Mouse (Mus musculus) kidney, embryonic 16.5 days (tissue): ENCODE data around the gene Timm13. TPM values are rescaled to one million over a fixed set of nuclear protein-coding genes. Genes with fewer than 3 reads are reported as not detected.

Experiments
- ATAC-seq: fragments of 200-750 bp; cut with Nextera tagmentation; 2 replicates; pipeline ENCODE4 v1.8.0; 2017; ENCODE audit warnings: moderate TSS enrichment; ENCODE audit not compliant: low FRiP score, low TSS enrichment
- H3K27ac ChIP-seq: fragments of 300-500 bp; sonication (generic); 2 replicates; pipeline ENCODE4 v1.5.1; 2014; ENCODE audit warnings: low read length
- H3K27me3 ChIP-seq: fragments of 300-500 bp; sonication (generic); 2 replicates; pipeline ENCODE4 v1.6.1; 2014; ENCODE audit warnings: low read length, control low read depth, mixed read lengths; ENCODE audit not compliant: insufficient read depth
- H3K36me3 ChIP-seq: fragments of 300-500 bp; sonication (generic); 2 replicates; pipeline ENCODE4 v1.6.1; 2014; ENCODE audit warnings: low read length, control low read depth, mixed read lengths; ENCODE audit not compliant: insufficient read depth
- H3K4me1 ChIP-seq: fragments of 300-500 bp; sonication (generic); 2 replicates; pipeline ENCODE4 v1.6.1; 2014; ENCODE audit warnings: low read length, control low read depth, mixed read lengths; ENCODE audit not compliant: insufficient read depth
- H3K4me2 ChIP-seq: fragments of 300-500 bp; sonication (generic); replicated peaks from 2 replicates; pipeline ENCODE4 v1.6.1; 2014; ENCODE audit warnings: low read depth, low read length
- H3K4me3 ChIP-seq: fragments of 300-500 bp; sonication (generic); 2 replicates; pipeline ENCODE4 v1.5.1; 2014; ENCODE audit warnings: mild to moderate bottlenecking, low read length
- H3K9ac ChIP-seq: fragments of 300-500 bp; sonication (generic); replicated peaks from 2 replicates; pipeline ENCODE4 v1.6.1; 2014; ENCODE audit warnings: low read length
- H3K9me3 ChIP-seq: fragments of 300-500 bp; sonication (generic); 2 replicates; pipeline ENCODE4 v1.6.1; 2016; ENCODE audit warnings: low read length, control low read depth
- WGBS: fragments of 180-500 bp; shearing (Covaris S2); extraction: QIAGEN DNeasy Blood & Tissue Kit; methylation state at CpG from one replicate; pipeline ENCODE4 v1.1.7; 2014; 5-methylcytosine and 5-hydroxymethylcytosine counted together
- polyA plus RNA-seq: library from polyadenylated mRNA; unstranded; fragments of >200 nt; fragmentation: Nextera tagmentation; extraction: Ambion mirVana; gene quantifications from 2 replicates; pipeline ENCODE4 v1.2.1, GENCODE M21; 2015

The Timm13 gene
- polyA plus RNA-seq, 1 experiment from 2014 or later: 361 TPM

DNA sequence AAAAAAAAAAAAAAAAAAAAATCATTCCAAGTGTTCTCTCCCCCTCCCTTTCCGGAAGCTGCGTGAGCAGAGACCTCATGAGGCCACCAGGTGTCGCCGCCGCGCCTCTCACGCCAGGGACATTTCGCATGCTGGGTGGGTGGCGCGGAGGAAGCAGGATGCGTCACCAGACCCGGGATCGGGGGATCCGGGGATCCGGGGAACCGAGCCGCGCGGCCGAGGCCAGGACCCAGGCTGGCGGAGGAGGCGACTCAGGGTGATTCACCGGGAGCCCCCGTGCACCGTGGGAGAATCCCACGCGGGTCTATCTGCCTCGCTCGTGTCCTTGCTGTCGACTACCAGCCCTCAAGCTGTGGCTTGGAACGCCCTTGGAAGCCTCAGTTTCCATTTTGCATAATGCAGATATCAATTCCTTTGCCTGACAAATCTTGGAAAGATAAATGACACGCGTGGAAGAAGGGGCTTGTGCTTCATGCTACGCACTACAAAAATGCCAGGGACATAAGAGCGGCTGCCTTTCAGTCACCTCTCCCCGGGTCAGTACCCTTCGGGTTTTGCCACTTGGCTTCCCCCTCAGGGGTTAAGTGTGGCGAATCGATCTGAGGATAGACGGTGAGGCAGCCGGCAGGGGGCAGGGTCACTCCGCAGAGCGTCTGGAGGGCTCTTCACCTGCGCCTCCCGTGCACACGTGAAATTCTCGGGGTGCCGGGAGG lies 28.0 kb upstream of the Timm13 start:
- H3K9me3 ChIP-seq: no peaks in the 10 kb centered on the region
- peak overlapping the region; percentile 93 for H3K4me2 ChIP-seq
- peak overlapping the region; percentile 90 for H3K27ac ChIP-seq
- peak overlapping the region; percentile 71 for H3K9ac ChIP-seq
- peaks cover 33% of the 10 kb centered on the region for H3K27me3 ChIP-seq
- H3K36me3 ChIP-seq: no peaks in the 10 kb centered on the region
- peak; percentile 22; the same call in 1 of the 2 replicates for ATAC-seq
- peak overlapping the region; percentile 59 for H3K4me3 ChIP-seq
- peaks cover 46% of the 10 kb centered on the region for H3K4me1 ChIP-seq
- WGBS: under 1% methylated on average over 48 of the region's 48 CpGs

DNA sequence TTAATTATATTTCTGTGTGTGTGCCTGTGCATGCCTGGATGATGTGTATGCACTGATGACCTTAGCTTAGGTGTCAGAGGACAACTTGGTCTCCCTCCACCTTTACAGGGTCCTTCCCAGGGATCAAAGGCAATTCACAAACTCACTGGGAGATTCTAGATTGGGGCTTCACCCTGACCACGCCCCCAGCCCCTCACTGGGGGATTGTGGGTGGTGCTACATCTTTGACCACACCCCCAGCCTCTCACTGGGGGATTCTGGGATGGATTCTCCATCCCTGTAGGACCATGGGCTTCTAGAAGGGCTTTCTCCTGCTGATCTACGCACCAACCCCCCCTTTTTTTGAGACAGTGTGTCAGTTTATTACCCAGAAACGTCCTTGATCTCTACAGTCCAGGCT lies 24.7 kb upstream of the Timm13 start:
- peaks cover 1% of the 10 kb centered on the region; the same call in 1 of the 2 replicates for H3K27me3 ChIP-seq
- peaks cover 21% of the 10 kb centered on the region for H3K4me1 ChIP-seq
- no peak overlapping the region for H3K4me2 ChIP-seq
- no peak overlapping the region for H3K4me3 ChIP-seq
- H3K36me3 ChIP-seq: no peaks in the 10 kb centered on the region
- no peak for ATAC-seq
- H3K9ac ChIP-seq: no peak overlapping the region
- H3K9me3 ChIP-seq: no peaks in the 10 kb centered on the region
- no peak overlapping the region for H3K27ac ChIP-seq
- whole genome bisulfite sequencing: 54% methylated on average over 3 of the region's 3 CpGs

DNA sequence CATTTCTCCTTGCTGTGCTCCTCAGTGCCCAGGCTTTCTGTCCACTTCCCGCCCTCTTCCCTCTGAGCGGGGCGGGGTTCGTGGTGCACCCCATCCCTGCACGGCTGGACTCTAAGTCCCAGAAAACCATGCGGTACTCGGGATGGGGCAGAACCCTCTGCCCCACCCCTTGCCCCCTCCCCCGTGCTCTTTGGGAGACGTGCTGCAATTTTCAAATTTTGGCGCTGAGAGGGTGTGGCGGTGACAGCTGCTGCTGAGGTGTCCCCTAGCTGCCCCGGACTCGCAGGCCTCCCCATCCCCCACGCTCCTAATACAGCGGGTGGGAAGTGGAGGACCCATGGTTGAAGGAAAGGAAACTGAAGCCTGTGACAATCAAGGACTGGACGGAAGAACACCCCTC lies 21.2 kb upstream of the Timm13 start:
- H3K36me3 ChIP-seq: no peaks in the 10 kb centered on the region
- ATAC-seq: no peak
- peak overlapping the region; percentile 61 for H3K9ac ChIP-seq
- H3K9me3 ChIP-seq: no peaks in the 10 kb centered on the region
- no peaks in the 10 kb centered on the region for H3K27me3 ChIP-seq
- peak overlapping the region; percentile 57; the same call in 1 of the 2 replicates for H3K27ac ChIP-seq
- peak overlapping the region; percentile 55 for H3K4me2 ChIP-seq
- peak overlapping the region; percentile 34 for H3K4me3 ChIP-seq
- 4% methylated on average over 16 of the region's 16 CpGs for WGBS
- H3K4me1 ChIP-seq: peaks cover 14% of the 10 kb centered on the region

DNA sequence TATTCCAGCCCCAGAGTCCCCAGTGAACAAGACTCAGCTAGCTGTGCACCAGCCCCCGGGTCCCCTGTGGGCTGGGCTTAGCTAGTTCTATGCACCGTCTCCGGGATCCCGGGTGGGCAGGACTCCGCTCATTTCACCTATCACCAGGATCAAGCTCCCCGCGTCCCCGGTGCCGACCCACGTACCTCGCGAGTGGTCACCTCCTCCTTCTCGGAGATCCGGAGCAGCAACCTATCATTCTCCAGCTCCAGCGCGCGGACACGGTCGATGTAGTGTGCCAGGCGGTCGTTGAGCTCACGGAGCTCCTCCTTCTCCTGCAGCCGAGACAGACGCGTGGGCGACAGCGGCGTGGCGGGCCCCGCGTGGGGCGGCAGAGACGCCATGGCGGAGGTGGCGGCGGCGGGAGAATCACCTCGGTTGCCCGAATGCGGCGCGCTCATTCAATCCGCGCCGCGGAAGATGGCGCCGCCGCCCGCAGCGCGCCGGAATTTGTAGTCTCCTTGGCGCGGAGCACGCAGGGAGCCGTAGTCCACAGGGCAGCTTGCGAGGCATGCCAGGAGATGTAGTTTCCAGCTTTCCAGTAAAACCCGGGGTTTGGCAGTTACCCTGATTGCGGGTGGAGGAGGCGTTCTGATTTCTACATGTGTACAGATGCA lies 17.1 kb upstream of the Timm13 start, which contains the start of gene Lmnb2:
Lmnb2 (minus strand) TSS at position 467 of the 656 bp plus-strand sequence.
- peak within 1 kb of the TSS; percentile 90 for H3K9ac ChIP-seq
- peaks cover 17% of the 10 kb centered on the region for H3K4me1 ChIP-seq
- no peaks in the 10 kb centered on the region for H3K27me3 ChIP-seq
- H3K9me3 ChIP-seq: no peaks in the 10 kb centered on the region
- WGBS: under 1% methylated on average over 61 of the region's 61 CpGs
- peak within 1 kb of the TSS; percentile 96 for H3K4me2 ChIP-seq
- peak within 1 kb of the TSS; percentile 71 for H3K27ac ChIP-seq
- ATAC-seq: peak; percentile 57
- peaks cover 15% of the 10 kb centered on the region for H3K36me3 ChIP-seq
- H3K4me3 ChIP-seq: peak within 1 kb of the TSS; percentile 97

DNA sequence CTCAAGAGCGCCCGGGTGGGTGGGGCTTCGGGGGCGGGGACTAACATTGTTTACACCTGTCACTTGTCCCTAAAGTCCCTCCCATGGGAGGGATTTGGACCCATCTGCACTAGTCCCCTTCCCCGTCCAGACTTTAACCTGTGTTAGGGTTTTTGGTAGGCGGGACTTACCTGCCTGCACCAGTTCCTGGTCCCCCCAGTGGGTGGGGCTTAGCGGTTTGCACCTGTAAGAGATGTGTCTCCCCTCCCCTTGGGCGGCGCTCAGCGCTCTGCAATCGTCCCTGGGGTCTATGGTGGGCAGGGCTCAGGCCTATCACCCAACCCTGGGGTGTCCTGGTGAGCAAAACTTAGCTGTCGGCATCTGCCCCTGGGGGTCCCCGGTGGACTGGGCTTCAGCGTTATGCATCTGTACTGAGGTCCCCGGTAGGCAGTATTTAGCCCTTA lies 16.6 kb upstream of the Timm13 start:
- WGBS: 2% methylated on average over 15 of the region's 15 CpGs
- Histone ChIP-seq H3K27ac (peak overlapping the region; percentile 71), H3K4me2 (peak overlapping the region; percentile 96), H3K4me3 (peak overlapping the region; percentile 97), H3K36me3 (peaks cover 20% of the 10 kb centered on the region), H3K9ac (peak overlapping the region; percentile 90), H3K9me3 (no peaks in the 10 kb centered on the region), H3K27me3 (no peaks in the 10 kb centered on the region), H3K4me1 (peaks cover 13% of the 10 kb centered on the region)
- ATAC-seq: peak; percentile 62

DNA sequence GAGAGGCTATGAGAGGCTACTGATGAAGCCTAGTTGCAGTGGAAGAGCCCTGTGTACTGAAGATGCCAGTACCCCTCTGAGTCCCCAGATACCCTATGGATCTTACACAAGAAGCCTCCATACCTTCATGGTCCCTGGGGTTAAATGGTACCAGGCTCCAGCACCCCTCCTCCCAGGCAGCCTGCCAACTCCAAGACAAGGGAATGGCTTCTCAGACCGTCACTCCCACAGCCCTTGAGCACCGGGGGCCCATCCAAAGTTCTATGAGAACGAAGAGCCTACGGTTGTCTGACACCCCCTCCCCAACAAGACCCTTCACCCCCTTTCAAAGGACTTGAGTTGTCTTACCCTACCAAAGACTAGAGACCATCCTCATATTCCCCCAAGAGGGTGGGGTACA lies 15.0 kb upstream of the Timm13 start:
- H3K4me2 ChIP-seq: no peak overlapping the region
- H3K27ac ChIP-seq: no peak overlapping the region
- ATAC-seq: no peak
- no peak overlapping the region for H3K4me3 ChIP-seq
- WGBS: 79% methylated on average over 4 of the region's 4 CpGs
- peaks cover 24% of the 10 kb centered on the region for H3K36me3 ChIP-seq
- H3K9ac ChIP-seq: no peak overlapping the region
- H3K4me1 ChIP-seq: peaks cover 9% of the 10 kb centered on the region
- no peaks in the 10 kb centered on the region for H3K9me3 ChIP-seq
- no peaks in the 10 kb centered on the region for H3K27me3 ChIP-seq

DNA sequence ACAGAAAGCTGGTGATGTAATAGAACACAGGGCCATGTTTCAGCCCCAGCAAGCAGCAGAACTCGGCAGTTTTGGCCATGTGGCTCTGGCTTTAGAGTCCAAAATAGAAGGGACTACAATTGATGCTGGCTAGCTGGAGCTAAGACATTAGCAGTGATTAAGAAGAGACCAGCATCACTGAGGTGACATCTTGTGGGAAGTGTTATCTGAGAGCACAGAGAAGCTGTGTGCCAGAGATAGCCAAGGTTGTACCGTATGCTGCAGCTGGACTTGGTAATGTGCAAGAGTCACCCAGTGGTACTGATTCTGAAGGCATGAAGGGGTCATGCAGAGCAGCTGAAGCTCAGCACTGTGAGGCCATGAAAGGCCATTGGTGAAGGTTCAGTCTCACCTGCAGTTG lies 14.5 kb upstream of the Timm13 start:
- Histone ChIP-seq H3K4me1 (peaks cover 9% of the 10 kb centered on the region), H3K9me3 (no peaks in the 10 kb centered on the region), H3K4me3 (no peak overlapping the region), H3K9ac (no peak overlapping the region), H3K27me3 (no peaks in the 10 kb centered on the region), H3K36me3 (peaks cover 26% of the 10 kb centered on the region), H3K4me2 (no peak overlapping the region), H3K27ac (no peak overlapping the region)
- WGBS: 84% methylated on average over 2 of the region's 2 CpGs
- ATAC-seq: no peak

DNA sequence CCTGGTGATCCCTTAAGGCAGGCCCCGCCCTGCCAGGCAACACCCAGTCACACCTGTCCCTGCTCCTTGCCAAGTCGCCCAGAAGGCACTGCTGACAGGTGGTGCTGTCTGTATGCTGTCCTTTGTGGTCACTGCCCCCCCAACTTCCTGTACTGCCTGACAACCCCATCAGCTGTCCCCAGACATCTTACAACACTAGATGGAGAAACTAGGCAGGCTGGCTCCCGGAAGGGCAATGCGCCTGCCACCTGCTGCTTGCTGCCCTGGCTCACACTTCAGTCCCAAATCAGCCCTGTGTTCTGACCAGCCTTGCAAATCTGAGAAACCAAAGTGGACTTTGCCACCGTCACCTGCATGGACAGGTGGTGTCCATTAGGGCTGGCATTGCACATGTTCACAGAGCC lies 13.5 kb upstream of the Timm13 start:
- WGBS: 91% methylated on average over 5 of the region's 5 CpGs
- no peak for ATAC-seq
- H3K9ac ChIP-seq: no peak overlapping the region
- H3K4me3 ChIP-seq: no peak overlapping the region
- peaks cover 33% of the 10 kb centered on the region for H3K36me3 ChIP-seq
- no peaks in the 10 kb centered on the region for H3K27me3 ChIP-seq
- no peak overlapping the region for H3K4me2 ChIP-seq
- H3K9me3 ChIP-seq: no peaks in the 10 kb centered on the region
- H3K27ac ChIP-seq: no peak overlapping the region
- H3K4me1 ChIP-seq: peaks cover 9% of the 10 kb centered on the region

DNA sequence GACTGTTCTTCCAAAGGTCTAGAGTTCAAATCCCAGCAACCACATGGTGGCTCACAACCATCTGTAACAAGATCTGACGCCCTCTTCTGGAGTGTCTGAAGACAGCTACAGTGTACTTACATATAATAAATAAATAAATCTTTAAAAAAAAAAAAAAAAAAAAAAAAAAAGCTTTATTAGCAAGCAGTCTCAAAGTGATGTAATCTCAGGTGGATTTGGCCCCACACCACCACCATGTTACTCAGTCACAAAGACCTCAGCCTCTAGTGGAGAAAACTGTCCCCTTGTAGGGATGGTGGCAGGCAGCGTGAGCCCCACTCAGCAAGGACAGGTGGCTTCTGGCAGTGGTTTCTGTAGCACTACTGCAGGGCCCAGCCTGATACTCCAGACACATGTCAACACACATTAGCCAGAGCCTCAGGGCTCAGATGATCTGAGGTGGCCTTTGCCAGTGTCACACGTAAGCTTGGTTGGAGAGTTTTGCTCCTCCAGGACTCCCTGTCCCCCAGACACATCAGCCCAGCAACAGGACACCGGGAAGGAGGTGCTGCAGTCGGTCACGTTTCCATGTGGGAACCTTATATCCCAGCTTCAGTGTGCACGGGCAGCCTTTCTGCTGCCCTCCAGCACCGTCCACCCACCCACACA lies 12.7 kb upstream of the Timm13 start:
- no peaks in the 10 kb centered on the region for H3K9me3 ChIP-seq
- H3K27me3 ChIP-seq: no peaks in the 10 kb centered on the region
- WGBS: 77% methylated on average over 7 of the region's 8 CpGs
- H3K4me2 ChIP-seq: no peak overlapping the region
- no peak overlapping the region for H3K4me3 ChIP-seq
- H3K9ac ChIP-seq: no peak overlapping the region
- H3K27ac ChIP-seq: no peak overlapping the region
- ATAC-seq: no peak
- H3K4me1 ChIP-seq: peaks cover 9% of the 10 kb centered on the region
- H3K36me3 ChIP-seq: peaks cover 40% of the 10 kb centered on the region
